Mouse (Mus musculus) thymus, adult 2 months (tissue): ENCODE results near the gene Marveld1.

ENCODE experiments used
- CTCF ChIP-seq: fragments of 200-500 bp; IDR thresholded peaks from 2 replicates; pipeline ENCODE4 v1.5.1; 2012; ENCODE audit warnings: mild to moderate bottlenecking, control low read depth, low read length, moderate library complexity, borderline replicate concordance; ENCODE audit not compliant: control insufficient read depth, poor library complexity, insufficient read depth; ENCODE audit errors: extremely low read depth
- POLR2A ChIP-seq: fragments of 200-500 bp; IDR thresholded peaks from 2 replicates; pipeline ENCODE4 v1.6.1; 2012; ENCODE audit warnings: mild to moderate bottlenecking, low read length, control low read depth, moderate library complexity; ENCODE audit not compliant: control insufficient read depth, poor library complexity, insufficient read depth; ENCODE audit errors: extremely low read depth

GRCm38 (mm10) chr19:42198026-42198425, 50.8 kb downstream of the Marveld1 start:
- TF ChIP-seq CTCF: no peak
- TF ChIP-seq POLR2A: no peak
